11 mouse cellular contexts compared by ENCODE assay signal in the genomic region with DNA sequence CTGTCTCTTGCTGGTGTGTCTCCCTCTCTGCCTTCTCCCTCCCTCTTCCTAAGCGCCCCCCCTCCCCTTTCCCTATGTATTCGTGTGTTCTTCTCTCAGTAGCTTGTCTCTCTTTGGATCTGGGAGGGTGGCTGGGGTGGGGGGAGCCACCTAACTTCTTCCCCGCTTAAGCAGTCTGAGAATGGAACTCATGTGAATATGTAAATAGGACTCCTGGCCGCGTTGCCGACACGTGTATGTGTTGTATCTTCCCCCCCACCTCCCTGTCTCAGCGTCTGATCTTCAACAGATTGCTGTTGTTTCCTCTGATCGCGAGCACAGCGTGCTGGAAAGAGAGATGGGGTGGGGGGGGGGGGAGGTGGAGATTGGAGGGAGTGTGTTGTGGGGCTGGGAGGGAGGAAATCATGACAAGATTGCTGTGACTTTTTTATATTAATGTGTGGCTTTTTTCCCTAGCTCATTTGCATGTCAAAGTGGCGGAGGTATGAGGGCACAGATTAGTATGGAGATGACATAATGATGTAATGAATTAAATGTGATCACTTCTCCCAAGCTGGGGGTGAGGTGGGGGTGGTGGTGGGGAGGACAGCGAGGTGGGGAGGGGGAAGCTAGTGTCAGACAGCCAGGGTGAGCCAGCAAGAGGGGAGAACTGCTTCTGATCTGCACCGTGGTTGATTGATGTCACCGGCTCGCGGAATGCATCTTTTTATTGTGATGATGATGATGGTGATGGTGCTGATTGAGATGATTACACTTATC. TPM values are rescaled to one million over a fixed set of nuclear protein-coding genes. Genes with fewer than 3 reads are reported as not detected.
A peak's percentile ranks its signal among the peaks of the same experiment; 100 is the strongest.
DNase-seq lines count a peak whose midpoint lies in the region; ATAC-seq and TF ChIP-seq lines count a peak whose summit lies in the region.
"Had no signal": no experiment of that assay in that cellular context is flagged by ENCODE, and none has a peak within 500 bp of the region (broad histone marks: within the 10 kb centered on the region; RNA-seq: fewer than 3 reads in every experiment).

No protein-coding gene starts in this region.

- H3K4me3 ChIP-seq in liver, embryonic 11.5 days (ENCODE audit: low read depth, low read length): no peak overlapping the region
- H3K4me3 ChIP-seq in embryonic facial prominence, embryonic 15.5 days (replicated peaks): peak overlapping the region; percentile 23
- no peak overlapping the region for H3K4me3 ChIP-seq in limb, embryonic 11.5 days (ENCODE audit: low read depth, low read length)
- H3K4me3 ChIP-seq in stomach, embryonic 15.5 days (replicated peaks): peak overlapping the region; percentile 23
- no peak overlapping the region for H3K4me3 ChIP-seq in left cerebral cortex, adult 2 months
- no peak overlapping the region for H3K4me3 ChIP-seq in layer of hippocampus, adult 2 months
- H3K4me3 ChIP-seq: erythroblast, embryonic 14.5 days had no signal

- intact Hi-C loops in left cerebral cortex, adult 2 months (cut with DNase I): no loop called here

- WGBS in liver, embryonic 11.5 days: 2% methylated on average over 17 of the region's 17 CpGs
- under 1% methylated on average over 17 of the region's 17 CpGs for WGBS in embryonic facial prominence, embryonic 15.5 days
- WGBS in limb, embryonic 11.5 days: 0% methylated on average over 16 of the region's 17 CpGs
- WGBS in stomach, embryonic 15.5 days: 3% methylated on average over 17 of the region's 17 CpGs

- no peak overlapping the region for H3K27ac ChIP-seq in liver, embryonic 11.5 days (ENCODE audit: low read depth, low read length)
- H3K27ac ChIP-seq in embryonic facial prominence, embryonic 15.5 days (replicated peaks): no peak overlapping the region
- no peak overlapping the region for H3K27ac ChIP-seq in limb, embryonic 11.5 days (replicated peaks; ENCODE audit: low read depth, low read length)
- no peak overlapping the region for H3K27ac ChIP-seq in stomach, embryonic 15.5 days
- no peak overlapping the region for H3K27ac ChIP-seq in left cerebral cortex, adult 2 months
- no peak overlapping the region for H3K27ac ChIP-seq in layer of hippocampus, adult 2 months

- no peak for DNase-seq in liver, embryonic 11.5 days (ENCODE audit: low spot score)
- DNase-seq in liver: no peak
- DNase-seq in limb, embryonic 11.5 days (ENCODE audit: low spot score): no peak
- DNase-seq in cerebellum, postnatal 14 days: no peak
- no peak for DNase-seq in left cerebral cortex, adult 2 months (ENCODE audit: extremely low spot score in 1 of 2, low spot score in 2 of 2)
- no peak for DNase-seq in layer of hippocampus, adult 2 months (ENCODE audit: low spot score in 2 of 2)
- DNase-seq: layer of hippocampus, postnatal 36 days had no signal

- H3K9me3 ChIP-seq in liver, embryonic 11.5 days (ENCODE audit: control insufficient read depth, low read length): no peaks in the 10 kb centered on the region
- no peaks in the 10 kb centered on the region for H3K9me3 ChIP-seq in embryonic facial prominence, embryonic 15.5 days (replicated peaks)
- no peaks in the 10 kb centered on the region for H3K9me3 ChIP-seq in limb, embryonic 11.5 days (ENCODE audit: control insufficient read depth, low read length)
- H3K9me3 ChIP-seq in stomach, embryonic 15.5 days: no peaks in the 10 kb centered on the region

- peak overlapping the region; percentile 23 for H3K4me2 ChIP-seq in liver, embryonic 11.5 days
- H3K4me2 ChIP-seq in embryonic facial prominence, embryonic 15.5 days (replicated peaks): peak overlapping the region; percentile 47
- peak overlapping the region; percentile 42 for H3K4me2 ChIP-seq in limb, embryonic 11.5 days (ENCODE audit: low read depth, severe bottlenecking)
- peak overlapping the region; percentile 46 for H3K4me2 ChIP-seq in stomach, embryonic 15.5 days

- H3K27me3 ChIP-seq in liver, embryonic 11.5 days (replicated peaks; ENCODE audit: control insufficient read depth, insufficient read depth, low read length): peaks cover 28% of the 10 kb centered on the region
- peaks cover 12% of the 10 kb centered on the region for H3K27me3 ChIP-seq in embryonic facial prominence, embryonic 15.5 days
- peaks cover 6% of the 10 kb centered on the region; the same call in 1 of the 2 replicates for H3K27me3 ChIP-seq in limb, embryonic 11.5 days (ENCODE audit: control insufficient read depth, insufficient read depth, low read length)
- no peaks in the 10 kb centered on the region; the same call in 1 of the 2 replicates for H3K27me3 ChIP-seq in stomach, embryonic 15.5 days (replicated peaks)

- no peaks in the 10 kb centered on the region for H3K4me1 ChIP-seq in liver, embryonic 11.5 days (replicated peaks; ENCODE audit: control insufficient read depth, insufficient read depth, low read length)
- peaks cover 25% of the 10 kb centered on the region for H3K4me1 ChIP-seq in embryonic facial prominence, embryonic 15.5 days
- H3K4me1 ChIP-seq in limb, embryonic 11.5 days (ENCODE audit: control insufficient read depth, insufficient read depth, low read length): peaks cover 33% of the 10 kb centered on the region
- H3K4me1 ChIP-seq in stomach, embryonic 15.5 days: peaks cover 4% of the 10 kb centered on the region; the same call in 1 of the 2 replicates

- H3K9ac ChIP-seq in liver, embryonic 11.5 days (ENCODE audit: low read depth, low read length): no peak overlapping the region
- no peak overlapping the region for H3K9ac ChIP-seq in embryonic facial prominence, embryonic 15.5 days
- H3K9ac ChIP-seq in limb, embryonic 11.5 days (ENCODE audit: low read length): peak overlapping the region; percentile 1; the same call in 1 of the 2 replicates
- H3K9ac ChIP-seq in stomach, embryonic 15.5 days: no peak overlapping the region

- no peak for TF ChIP-seq CTCF in left cerebral cortex, adult 2 months (IDR thresholded peaks at IDR 0.05)
- TF ChIP-seq CTCF in layer of hippocampus, adult 2 months (conservative IDR thresholded peaks at IDR 0.05): no peak

- H3K36me3 ChIP-seq in liver, embryonic 11.5 days (ENCODE audit: control insufficient read depth, insufficient read depth, low read length): no peaks in the 10 kb centered on the region
- H3K36me3 ChIP-seq in embryonic facial prominence, embryonic 15.5 days: no peaks in the 10 kb centered on the region
- H3K36me3 ChIP-seq in limb, embryonic 11.5 days (ENCODE audit: control insufficient read depth, insufficient read depth, low read length): no peaks in the 10 kb centered on the region
- H3K36me3 ChIP-seq in stomach, embryonic 15.5 days: no peaks in the 10 kb centered on the region

- no peak for ATAC-seq in liver, embryonic 11.5 days (replicated peaks; ENCODE audit: low FRiP score)
- no peak for ATAC-seq in embryonic facial prominence, embryonic 15.5 days (ENCODE audit: insufficient number of reproducible peaks, low FRiP score, low TSS enrichment, low read depth)
- ATAC-seq in limb, embryonic 11.5 days (ENCODE audit: insufficient number of reproducible peaks, low FRiP score, low TSS enrichment, low read depth): no peak
- no peak; the same call in 1 of the 2 replicates for ATAC-seq in stomach, embryonic 15.5 days (ENCODE audit: insufficient read depth, low FRiP score, low read depth)
- ATAC-seq: Patski had no signal

RNA-seq across cellular contexts. Expression of a gene that starts 0.5 kb away (rescaled TPM):
- 4.2 and 6.1 TPM in 2 replicates for polyA plus RNA-seq in liver, embryonic 11.5 days (2014; fragmentation: Nextera tagmentation; extraction: Ambion mirVana)
- 11.8 and 13.9 TPM in 2 replicates for polyA plus RNA-seq in embryonic facial prominence, embryonic 15.5 days (2015; fragmentation: Nextera tagmentation; extraction: Ambion mirVana)
- 36.4 and 38.8 TPM in 2 replicates for polyA plus RNA-seq in limb, embryonic 11.5 days (2014; fragmentation: Nextera tagmentation; extraction: Ambion mirVana)
- 12.9 and 14.3 TPM in 2 replicates for polyA plus RNA-seq in stomach, embryonic 15.5 days (2015; fragmentation: Nextera tagmentation; extraction: Ambion mirVana)
- 1 to 10 TPM; 5.0 to 5.1 TPM for total RNA-seq in left cerebral cortex, adult 2 months (2021)
- total RNA-seq in layer of hippocampus, adult 2 months (2021): 1 to 10 TPM; 4.3 to 4.6 TPM

Comparison
In these comparisons a context has a peak if more than half of its experiments do, and no peak if none do; other contexts are left out.
1. H3K4me3 ChIP-seq: peak in embryonic facial prominence, embryonic 15.5 days (single experiment) and stomach, embryonic 15.5 days (single experiment); none in liver, embryonic 11.5 days (single experiment), limb, embryonic 11.5 days (single experiment), left cerebral cortex, adult 2 months (single experiment) and layer of hippocampus, adult 2 months (single experiment).
2. Peak in every context shown above with its lines, with median percentiles within 50 percentile points of each other: H3K4me2 ChIP-seq.